Mouse (Mus musculus) C2C12 (cell line): Measurements from ENCODE around the gene Tmem230.

Experiments
- CEBPB ChIP-seq: IDR thresholded peaks from one replicate; pipeline ENCODE4 v1.6.1; 2011; ENCODE audit warnings: low read depth, mild to moderate bottlenecking, control low read depth, moderate library complexity
- CTCF ChIP-seq: IDR thresholded peaks from one replicate; pipeline ENCODE4 v1.5.1; 2011; ENCODE audit not compliant: control insufficient read depth, insufficient read depth, insufficient read length
- FOSL1 ChIP-seq: IDR thresholded peaks from one replicate; pipeline ENCODE4 v1.8.0; 2011; ENCODE audit warnings: mild to moderate bottlenecking, low read length; ENCODE audit not compliant: poor library complexity, insufficient read depth, severe bottlenecking
- MAX ChIP-seq: IDR thresholded peaks from one replicate; pipeline ENCODE4 v1.6.1; 2011; ENCODE audit warnings: mild to moderate bottlenecking, control low read depth
- MYOD1 ChIP-seq: IDR thresholded peaks from one replicate; pipeline ENCODE4 v1.6.1; 2011; ENCODE audit warnings: low read depth; ENCODE audit not compliant: control insufficient read depth, insufficient read length
- MYOG ChIP-seq: IDR thresholded peaks from one replicate; pipeline ENCODE4 v1.6.1; 2011; ENCODE audit not compliant: control insufficient read depth, insufficient read length; ENCODE audit errors: extremely low read depth
- USF1 ChIP-seq: IDR thresholded peaks from one replicate; pipeline ENCODE4 v1.6.1; 2011; ENCODE audit warnings: low read depth, mild to moderate bottlenecking, control low read depth, moderate library complexity

GRCm38 (mm10) chr2:132208246-132208881, 39.2 kb downstream of the Tmem230 start:
- no peak for TF ChIP-seq CTCF
- TF ChIP-seq CEBPB = no peak
- TF ChIP-seq MYOD1 = no peak
- TF ChIP-seq MAX = no peak
- TF ChIP-seq MYOG = no peak
- no peak for TF ChIP-seq FOSL1
- no peak for TF ChIP-seq USF1
